Mouse (Mus musculus): ENCODE measurements around the gene Rnf144b. TPM values are rescaled to one million over a fixed set of nuclear protein-coding genes. Genes with fewer than 3 reads are reported as not detected.

Rnf144b gene
- polyA plus RNA-seq, 1 experiment from 2014 or later, result 1.1 TPM

DNA sequence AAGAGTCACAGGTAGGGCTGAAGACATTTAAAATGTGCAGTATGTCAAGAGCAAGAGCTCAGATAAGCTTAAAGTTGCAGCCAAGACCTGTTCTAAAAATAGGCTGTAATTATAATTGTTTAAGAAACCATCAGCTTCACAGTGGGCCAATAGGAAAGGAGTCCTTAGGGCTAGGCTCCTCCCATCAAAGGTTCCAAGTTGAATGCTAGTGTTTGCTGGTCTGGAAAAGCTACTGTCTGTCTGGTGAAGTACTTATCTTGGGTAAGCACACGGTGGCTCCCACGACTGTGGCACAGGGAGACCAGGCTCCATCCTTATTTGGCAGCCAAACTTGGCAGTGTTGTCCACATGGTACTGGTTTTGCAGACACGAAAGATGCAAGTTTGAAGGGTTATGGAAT is 9.5 kb upstream of the Rnf144b start:
- no peaks in the 10 kb centered on the region for H3K36me3 ChIP-seq (ENCODE audit: control insufficient read depth, insufficient read depth, low read length)
- no peak for ATAC-seq (ENCODE audit: low FRiP score)
- H3K4me2 ChIP-seq, result no peak overlapping the region
- H3K9me3 ChIP-seq (ENCODE audit: control insufficient read depth, low read length), result no peaks in the 10 kb centered on the region
- H3K9ac ChIP-seq (ENCODE audit: low read length), result no peak overlapping the region
- H3K27ac ChIP-seq (ENCODE audit: low read depth, low read length), result no peak overlapping the region
- H3K27me3 ChIP-seq (ENCODE audit: control insufficient read depth, insufficient read depth, low read length), result no peaks in the 10 kb centered on the region
- 72% methylated on average over 3 of the region's 3 CpGs for WGBS
- no peak overlapping the region for H3K4me3 ChIP-seq (ENCODE audit: low read depth, low read length)
- no peaks in the 10 kb centered on the region for H3K4me1 ChIP-seq (ENCODE audit: control insufficient read depth, insufficient read depth, low read length)
- no peak for DNase-seq (ENCODE audit: low spot score, missing footprints)

DNA sequence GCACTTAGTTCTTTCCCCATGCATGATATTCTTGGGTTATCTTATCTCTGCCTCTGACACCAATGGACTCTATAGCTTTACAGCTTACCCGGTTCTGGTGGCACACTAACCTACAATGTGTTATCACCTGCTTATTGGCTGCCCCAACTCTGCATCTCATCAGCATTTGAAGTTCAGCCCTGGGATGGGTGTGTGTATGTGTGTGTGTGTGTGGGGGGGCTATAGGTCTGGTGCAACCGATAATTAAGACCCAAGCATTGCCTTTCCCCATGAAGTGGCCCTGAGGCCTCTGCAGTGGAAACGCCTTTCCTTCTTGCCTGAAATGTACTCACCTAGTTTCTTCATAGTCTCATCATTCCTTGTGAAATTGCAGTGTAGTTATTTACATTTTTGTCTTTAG is 6.5 kb upstream of the Rnf144b start:
- Histone ChIP-seq H3K36me3 (ENCODE audit: control insufficient read depth, insufficient read depth, low read length) (no peaks in the 10 kb centered on the region), H3K27me3 (ENCODE audit: control insufficient read depth, insufficient read depth, low read length) (peaks cover under 1% of the 10 kb centered on the region; the same call in 1 of the 2 replicates), H3K4me1 (ENCODE audit: control insufficient read depth, insufficient read depth, low read length) (no peaks in the 10 kb centered on the region), H3K27ac (ENCODE audit: low read depth, low read length) (no peak overlapping the region), H3K9ac (ENCODE audit: low read length) (no peak overlapping the region), H3K4me2 (no peak overlapping the region), H3K9me3 (ENCODE audit: control insufficient read depth, low read length) (no peaks in the 10 kb centered on the region), H3K4me3 (ENCODE audit: low read depth, low read length) (no peak overlapping the region)
- DNase-seq (ENCODE audit: low spot score, missing footprints), result no peak
- no peak for ATAC-seq (ENCODE audit: low FRiP score)
- WGBS, result 92% methylated on average over 3 of the region's 3 CpGs

DNA sequence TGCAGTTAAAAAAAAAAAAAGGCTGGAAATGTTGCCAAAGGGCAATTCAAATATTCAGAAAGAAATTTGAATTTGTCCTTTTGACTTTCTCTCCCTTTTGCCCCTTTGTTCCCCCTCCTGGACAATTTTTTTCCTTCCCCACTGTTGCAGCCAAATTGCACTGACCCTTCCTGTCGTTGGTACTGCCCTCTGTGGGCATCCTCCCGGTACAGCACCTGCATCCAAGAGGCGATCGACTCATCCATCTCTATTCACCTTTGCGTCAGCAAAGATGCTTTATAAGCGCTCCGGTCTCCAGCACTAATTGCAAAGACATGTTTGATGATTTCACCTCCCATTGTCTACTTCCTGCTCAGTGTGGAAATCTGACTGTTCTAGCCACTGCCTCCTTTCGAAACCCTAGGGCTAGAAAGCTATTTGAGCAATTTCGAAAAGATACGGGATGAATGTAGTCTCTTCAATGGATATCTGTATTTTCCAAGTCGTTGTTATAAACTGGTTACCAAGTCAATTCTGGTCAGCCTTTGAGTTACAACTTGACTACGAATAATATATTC is 1.0 kb upstream of the Rnf144b start:
- Histone ChIP-seq H3K9me3 (ENCODE audit: control insufficient read depth, low read length) (no peaks in the 10 kb centered on the region), H3K36me3 (ENCODE audit: control insufficient read depth, insufficient read depth, low read length) (no peaks in the 10 kb centered on the region), H3K4me1 (ENCODE audit: control insufficient read depth, insufficient read depth, low read length) (peaks cover 7% of the 10 kb centered on the region), H3K9ac (ENCODE audit: low read length) (no peak overlapping the region), H3K4me2 (no peak overlapping the region; the same call in 1 of the 2 replicates), H3K27ac (ENCODE audit: low read depth, low read length) (no peak overlapping the region), H3K27me3 (ENCODE audit: control insufficient read depth, insufficient read depth, low read length) (peaks cover 27% of the 10 kb centered on the region), H3K4me3 (ENCODE audit: low read depth, low read length) (no peak overlapping the region)
- no peak for DNase-seq (ENCODE audit: low spot score, missing footprints)
- no peak for ATAC-seq (ENCODE audit: low FRiP score)
- WGBS, result 39% methylated on average over 12 of the region's 12 CpGs

DNA sequence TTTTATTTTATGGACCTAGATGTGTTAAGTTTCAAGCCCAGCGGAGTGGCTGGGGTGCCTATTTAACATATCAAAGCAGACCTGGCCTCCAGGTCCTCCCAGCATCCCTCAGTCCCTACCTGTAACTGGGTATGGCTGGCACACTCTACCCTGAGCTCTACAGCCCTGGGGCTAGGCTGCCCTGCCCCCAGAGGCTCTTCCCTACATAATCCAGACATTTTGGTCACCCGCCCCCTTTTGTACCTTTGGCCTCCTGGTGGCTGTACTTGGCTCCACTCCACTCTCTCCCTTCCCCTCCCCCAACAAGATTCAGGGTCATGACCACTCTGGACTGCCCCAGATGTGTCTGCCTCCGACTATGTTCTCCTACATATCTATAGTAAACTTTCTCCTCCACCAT is 2.0 kb downstream of the Rnf144b start:
- H3K9me3 ChIP-seq (ENCODE audit: control insufficient read depth, low read length), result no peaks in the 10 kb centered on the region
- ATAC-seq (ENCODE audit: low FRiP score) (no peak), DNase-seq (ENCODE audit: low spot score, missing footprints) (no peak)
- no peak overlapping the region for H3K9ac ChIP-seq (ENCODE audit: low read length)
- no peak overlapping the region for H3K27ac ChIP-seq (ENCODE audit: low read depth, low read length)
- WGBS, result 39% methylated on average over 3 of the region's 3 CpGs
- H3K4me2 ChIP-seq, result no peak overlapping the region
- no peaks in the 10 kb centered on the region for H3K36me3 ChIP-seq (ENCODE audit: control insufficient read depth, insufficient read depth, low read length)
- peaks cover 27% of the 10 kb centered on the region for H3K27me3 ChIP-seq (ENCODE audit: control insufficient read depth, insufficient read depth, low read length)
- H3K4me3 ChIP-seq (ENCODE audit: low read depth, low read length), result no peak overlapping the region
- peaks cover 7% of the 10 kb centered on the region for H3K4me1 ChIP-seq (ENCODE audit: control insufficient read depth, insufficient read depth, low read length)

DNA sequence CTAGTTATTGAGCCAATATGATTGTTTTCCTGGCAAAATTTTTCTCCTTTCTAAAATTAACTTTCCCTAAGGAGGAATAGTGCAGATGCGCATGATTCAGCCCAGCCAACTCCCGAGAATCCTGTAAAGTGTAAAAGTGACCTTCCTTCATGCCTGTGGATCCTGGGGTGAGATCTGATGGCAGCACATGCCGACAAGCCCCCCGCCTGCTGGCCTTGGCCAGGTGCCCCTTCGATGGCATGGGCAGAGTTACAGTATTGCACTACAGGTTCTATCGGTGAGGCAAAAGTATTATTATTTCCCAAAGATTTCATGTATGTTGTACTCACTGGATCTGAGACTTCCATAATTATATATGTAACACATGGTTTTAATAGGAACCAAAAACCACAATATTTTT is 2.5 kb downstream of the Rnf144b start:
- Histone ChIP-seq H3K4me2 (no peak overlapping the region), H3K4me3 (ENCODE audit: low read depth, low read length) (no peak overlapping the region), H3K9me3 (ENCODE audit: control insufficient read depth, low read length) (no peaks in the 10 kb centered on the region), H3K27ac (ENCODE audit: low read depth, low read length) (no peak overlapping the region), H3K4me1 (ENCODE audit: control insufficient read depth, insufficient read depth, low read length) (peaks cover 7% of the 10 kb centered on the region), H3K27me3 (ENCODE audit: control insufficient read depth, insufficient read depth, low read length) (peaks cover 27% of the 10 kb centered on the region), H3K36me3 (ENCODE audit: control insufficient read depth, insufficient read depth, low read length) (no peaks in the 10 kb centered on the region), H3K9ac (ENCODE audit: low read length) (no peak overlapping the region)
- 89% methylated on average over 6 of the region's 6 CpGs for WGBS
- ATAC-seq (ENCODE audit: low FRiP score) (no peak), DNase-seq (ENCODE audit: low spot score, missing footprints) (no peak)

DNA sequence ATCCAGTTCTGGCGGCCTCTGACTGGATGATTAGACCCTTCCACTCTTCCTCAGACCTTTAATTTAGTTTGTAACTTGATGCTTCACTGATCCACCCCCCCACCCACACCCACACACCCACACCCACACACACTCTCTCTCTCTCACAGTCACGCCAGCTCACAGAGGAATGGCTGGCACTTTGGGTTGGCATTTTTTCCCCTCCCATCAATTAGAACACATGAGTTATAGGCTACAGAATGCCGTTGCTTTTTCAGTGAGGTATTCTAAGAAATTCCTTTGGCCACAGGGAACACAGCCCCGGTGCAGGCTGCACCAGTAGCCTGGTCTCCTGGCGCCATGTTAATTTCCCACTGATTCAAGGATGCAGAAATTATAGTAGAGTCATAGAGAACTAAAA is 3.1 kb downstream of the Rnf144b start:
- Histone ChIP-seq H3K4me1 (ENCODE audit: control insufficient read depth, insufficient read depth, low read length) (peaks cover 7% of the 10 kb centered on the region), H3K36me3 (ENCODE audit: control insufficient read depth, insufficient read depth, low read length) (no peaks in the 10 kb centered on the region), H3K27me3 (ENCODE audit: control insufficient read depth, insufficient read depth, low read length) (peaks cover 27% of the 10 kb centered on the region), H3K27ac (ENCODE audit: low read depth, low read length) (no peak overlapping the region), H3K4me2 (no peak overlapping the region), H3K9me3 (ENCODE audit: control insufficient read depth, low read length) (no peaks in the 10 kb centered on the region), H3K4me3 (ENCODE audit: low read depth, low read length) (no peak overlapping the region), H3K9ac (ENCODE audit: low read length) (no peak overlapping the region)
- 79% methylated on average over 5 of the region's 5 CpGs for WGBS
- no peak for DNase-seq (ENCODE audit: low spot score, missing footprints)
- no peak for ATAC-seq (ENCODE audit: low FRiP score)

DNA sequence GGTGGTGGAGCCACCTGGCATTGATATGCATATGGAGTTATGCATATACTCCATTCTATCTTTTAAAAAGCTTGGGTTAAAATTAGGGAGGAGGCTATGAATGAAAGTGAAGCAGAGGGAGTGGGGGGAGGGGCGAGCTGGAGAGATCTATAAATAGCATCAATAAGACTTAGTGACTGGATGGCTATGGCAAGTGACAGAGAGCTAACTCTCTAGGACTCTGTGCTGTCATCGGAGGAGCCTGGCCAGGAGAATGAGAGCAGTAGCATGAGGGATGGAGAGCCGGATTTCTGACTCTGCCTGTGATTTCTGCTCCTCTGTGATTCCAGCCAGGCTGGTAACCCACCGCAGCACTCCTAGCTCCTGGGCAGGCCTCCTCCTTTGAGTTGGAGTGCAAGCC is 6.6 kb downstream of the Rnf144b start:
- H3K36me3 ChIP-seq (ENCODE audit: control insufficient read depth, insufficient read depth, low read length), result no peaks in the 10 kb centered on the region
- ATAC-seq (ENCODE audit: low FRiP score) (no peak), DNase-seq (ENCODE audit: low spot score, missing footprints) (no peak)
- no peaks in the 10 kb centered on the region for H3K4me1 ChIP-seq (ENCODE audit: control insufficient read depth, insufficient read depth, low read length)
- no peak overlapping the region for H3K9ac ChIP-seq (ENCODE audit: low read length)
- no peak overlapping the region for H3K4me2 ChIP-seq
- H3K9me3 ChIP-seq (ENCODE audit: control insufficient read depth, low read length), result no peaks in the 10 kb centered on the region
- H3K4me3 ChIP-seq (ENCODE audit: low read depth, low read length), result no peak overlapping the region
- 70% methylated on average over 4 of the region's 4 CpGs for WGBS
- H3K27me3 ChIP-seq (ENCODE audit: control insufficient read depth, insufficient read depth, low read length), result no peaks in the 10 kb centered on the region
- no peak overlapping the region for H3K27ac ChIP-seq (ENCODE audit: low read depth, low read length)

- Histone ChIP-seq H3K36me3 (ENCODE audit: control insufficient read depth, insufficient read depth, low read length) (no peaks in the 10 kb centered on the region), H3K4me1 (ENCODE audit: control insufficient read depth, insufficient read depth, low read length) (no peaks in the 10 kb centered on the region), H3K9ac (ENCODE audit: low read length) (no peak overlapping the region), H3K27me3 (ENCODE audit: control insufficient read depth, insufficient read depth, low read length) (no peaks in the 10 kb centered on the region), H3K9me3 (ENCODE audit: control insufficient read depth, low read length) (no peaks in the 10 kb centered on the region), H3K4me2 (no peak overlapping the region), H3K27ac (ENCODE audit: low read depth, low read length) (no peak overlapping the region), H3K4me3 (ENCODE audit: low read depth, low read length) (no peak overlapping the region)
- DNase-seq (ENCODE audit: low spot score, missing footprints) (no peak), ATAC-seq (ENCODE audit: low FRiP score) (no peak)
- 94% methylated on average over 8 of the region's 8 CpGs for WGBS
These were observed 10.6 kb downstream of the Rnf144b start for GRCm38 (mm10) chr13:47133058-47133457.

DNA sequence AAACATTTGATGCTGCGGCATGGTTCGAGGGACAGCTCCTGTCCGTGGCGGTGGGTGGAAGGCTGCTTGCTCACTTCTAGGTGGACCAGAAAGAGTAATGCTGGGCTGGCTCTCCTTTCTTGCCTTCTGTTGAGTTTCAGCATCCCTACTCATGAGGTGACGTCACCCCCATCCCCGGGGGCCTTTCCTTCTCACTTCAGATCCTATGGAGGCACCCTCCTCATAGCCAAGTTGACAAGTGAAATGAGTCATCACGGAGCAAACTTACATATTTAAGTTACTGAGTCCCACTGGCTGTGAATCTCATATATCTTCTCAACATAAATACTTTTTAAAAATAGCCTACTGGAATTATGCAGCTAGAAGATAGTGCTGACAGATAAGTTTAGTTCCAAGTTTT is 12.4 kb downstream of the Rnf144b start:
- H3K36me3 ChIP-seq (ENCODE audit: control insufficient read depth, insufficient read depth, low read length), result no peaks in the 10 kb centered on the region
- H3K4me1 ChIP-seq (ENCODE audit: control insufficient read depth, insufficient read depth, low read length), result no peaks in the 10 kb centered on the region
- ATAC-seq (ENCODE audit: low FRiP score), result no peak
- no peaks in the 10 kb centered on the region for H3K27me3 ChIP-seq (ENCODE audit: control insufficient read depth, insufficient read depth, low read length)
- H3K9ac ChIP-seq (ENCODE audit: low read length), result no peak overlapping the region
- no peak overlapping the region for H3K4me2 ChIP-seq
- no peak overlapping the region for H3K27ac ChIP-seq (ENCODE audit: low read depth, low read length)
- 98% methylated on average over 7 of the region's 7 CpGs for WGBS
- no peaks in the 10 kb centered on the region for H3K9me3 ChIP-seq (ENCODE audit: control insufficient read depth, low read length)
- no peak overlapping the region for H3K4me3 ChIP-seq (ENCODE audit: low read depth, low read length)
- DNase-seq (ENCODE audit: low spot score, missing footprints), result no peak

GRCm38 (mm10) chr13:47135741-47136140 is 13.3 kb downstream of the Rnf144b start:
- 90% methylated on average over 7 of the region's 7 CpGs for WGBS
- no peak overlapping the region for H3K4me2 ChIP-seq
- H3K4me1 ChIP-seq (ENCODE audit: control insufficient read depth, insufficient read depth, low read length), result no peaks in the 10 kb centered on the region
- DNase-seq (ENCODE audit: low spot score, missing footprints), result no peak
- no peak overlapping the region for H3K4me3 ChIP-seq (ENCODE audit: low read depth, low read length)
- H3K9ac ChIP-seq (ENCODE audit: low read length), result no peak overlapping the region
- no peak for ATAC-seq (ENCODE audit: low FRiP score)
- no peaks in the 10 kb centered on the region for H3K27me3 ChIP-seq (ENCODE audit: control insufficient read depth, insufficient read depth, low read length)
- H3K36me3 ChIP-seq (ENCODE audit: control insufficient read depth, insufficient read depth, low read length), result no peaks in the 10 kb centered on the region
- H3K27ac ChIP-seq (ENCODE audit: low read depth, low read length), result no peak overlapping the region
- H3K9me3 ChIP-seq (ENCODE audit: control insufficient read depth, low read length), result no peaks in the 10 kb centered on the region
